Mouse (Mus musculus) liver, embryonic 11.5 days (tissue): ENCODE measurements around the gene Ttll12. TPM values are rescaled to one million over a fixed set of nuclear protein-coding genes. Genes with fewer than 3 reads are reported as not detected.

ENCODE experiments used
- ATAC-seq: fragments of 200-750 bp; cut with Nextera tagmentation; replicated peaks from 2 replicates; pipeline ENCODE4 v1.8.0; 2017; ENCODE audit warnings: moderate number of reproducible peaks, mild to moderate bottlenecking, moderate TSS enrichment, moderate library complexity; ENCODE audit not compliant: low FRiP score
- DNase-seq: peaks from one replicate; pipeline ENCODE4 v3.0.0-alpha.2; 2017; ENCODE audit warnings: low spot score
- H3K27ac ChIP-seq: fragments of 300-500 bp; sonication (generic); 2 replicates; pipeline ENCODE4 v1.5.1; 2014; ENCODE audit warnings: mild to moderate bottlenecking, low read depth, low read length, control low read depth
- H3K27me3 ChIP-seq: fragments of 300-500 bp; sonication (generic); replicated peaks from 2 replicates; pipeline ENCODE4 v1.6.1; 2014; ENCODE audit warnings: low read length, mixed read lengths; ENCODE audit not compliant: control insufficient read depth, insufficient read depth
- H3K36me3 ChIP-seq: fragments of 300-500 bp; sonication (generic); 2 replicates; pipeline ENCODE4 v1.6.1; 2014; ENCODE audit warnings: mild to moderate bottlenecking, low read length, moderate library complexity, mixed read lengths; ENCODE audit not compliant: control insufficient read depth, insufficient read depth
- H3K4me1 ChIP-seq: fragments of 300-500 bp; sonication (generic); replicated peaks from 2 replicates; pipeline ENCODE4 v1.6.1; 2014; ENCODE audit warnings: low read length, mixed read lengths; ENCODE audit not compliant: control insufficient read depth, insufficient read depth
- H3K4me2 ChIP-seq: fragments of 300-500 bp; sonication (generic); 2 replicates; pipeline ENCODE4 v1.6.1; 2014; ENCODE audit warnings: mild to moderate bottlenecking, control low read depth, moderate library complexity
- H3K4me3 ChIP-seq: fragments of 300-500 bp; sonication (generic); 2 replicates; pipeline ENCODE4 v1.5.1; 2014; ENCODE audit warnings: low read depth, low read length, control low read depth
- H3K9ac ChIP-seq: fragments of 300-500 bp; sonication (generic); 2 replicates; pipeline ENCODE4 v1.6.1; 2014; ENCODE audit warnings: low read depth, low read length, control low read depth
- H3K9me3 ChIP-seq: fragments of 300-500 bp; sonication (generic); 2 replicates; pipeline ENCODE4 v1.6.1; 2016; ENCODE audit warnings: low read length, inconsistent platforms, mixed read lengths; ENCODE audit not compliant: control insufficient read depth
- WGBS: fragments of 180-500 bp; shearing (Covaris S2); extraction: QIAGEN DNeasy Blood & Tissue Kit; methylation state at CpG from one replicate; pipeline ENCODE4 v1.1.7; 2014; 5-methylcytosine and 5-hydroxymethylcytosine counted together
- polyA plus RNA-seq: library from polyadenylated mRNA; unstranded; fragments of >200 nt; fragmentation: Nextera tagmentation; extraction: Ambion mirVana; gene quantifications from 2 replicates; pipeline ENCODE4 v1.2.1, GENCODE M21; 2014

Ttll12 gene
- polyA plus RNA-seq, 1 experiment from 2014 or later, result 81.4 TPM

DNA sequence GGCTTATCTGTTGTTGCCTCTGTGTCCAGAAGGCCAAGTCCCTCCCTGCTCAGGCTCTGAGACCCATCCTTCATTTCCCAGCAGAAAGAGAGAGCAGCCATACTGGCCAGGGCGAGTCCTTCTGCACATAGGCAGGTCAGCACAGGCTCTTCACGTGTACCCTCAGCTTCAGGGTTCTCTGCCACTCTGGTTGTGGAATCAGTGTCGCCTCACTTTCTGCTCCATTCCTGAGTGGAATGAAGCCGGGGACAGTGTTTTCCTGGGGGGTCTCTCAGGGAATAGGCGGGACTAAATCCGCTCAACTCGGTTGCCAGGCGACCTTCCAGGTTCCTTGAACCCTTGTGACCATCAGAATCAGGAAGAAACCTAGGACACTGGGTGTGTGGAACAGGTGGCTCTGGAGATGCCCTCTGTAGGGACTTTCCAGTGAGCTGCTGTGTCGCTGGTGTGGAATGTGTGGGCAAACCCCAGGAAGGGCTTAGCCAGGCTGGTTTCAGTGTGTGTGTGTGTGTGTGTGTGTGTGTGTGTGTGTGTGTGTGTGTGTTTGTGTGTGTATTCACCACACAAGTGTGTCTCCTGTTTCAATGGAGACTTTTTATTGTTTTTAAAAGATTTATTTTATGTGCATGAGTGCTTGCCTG lies 53.2 kb downstream of the Ttll12 start:
- Histone ChIP-seq H3K4me2 (no peak overlapping the region), H3K4me1 (no peaks in the 10 kb centered on the region), H3K9me3 (no peaks in the 10 kb centered on the region), H3K9ac (no peak overlapping the region), H3K27ac (no peak overlapping the region), H3K36me3 (peaks cover 7% of the 10 kb centered on the region; the same call in 1 of the 2 replicates), H3K4me3 (no peak overlapping the region), H3K27me3 (no peaks in the 10 kb centered on the region)
- ATAC-seq (no peak), DNase-seq (no peak)
- 75% methylated on average over 9 of the region's 9 CpGs for WGBS

DNA sequence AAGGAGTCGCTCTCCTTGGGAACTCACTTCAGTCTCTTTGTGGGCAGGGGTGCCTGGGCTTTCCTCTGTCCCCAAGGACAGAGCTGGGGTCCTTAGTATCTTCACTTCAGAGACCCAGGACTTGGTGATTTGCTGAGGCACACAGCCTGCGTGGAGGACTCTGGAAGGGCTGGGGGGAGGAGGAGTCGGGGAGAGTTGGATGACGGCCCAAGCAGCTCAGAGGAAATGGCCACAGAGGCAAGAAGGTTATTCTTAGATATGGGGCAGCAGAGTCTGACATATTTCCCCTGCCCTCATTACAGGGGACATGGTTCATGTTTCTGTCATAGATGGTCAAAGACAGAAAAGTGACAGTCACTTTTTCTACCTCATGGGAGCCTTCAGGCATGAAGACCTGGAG lies 55.1 kb downstream of the Ttll12 start:
- H3K4me2 ChIP-seq, result no peak overlapping the region
- no peaks in the 10 kb centered on the region for H3K4me1 ChIP-seq
- no peak for DNase-seq
- ATAC-seq, result no peak
- H3K27ac ChIP-seq, result no peak overlapping the region
- no peaks in the 10 kb centered on the region for H3K9me3 ChIP-seq
- no peak overlapping the region for H3K9ac ChIP-seq
- no peaks in the 10 kb centered on the region for H3K27me3 ChIP-seq
- 41% methylated on average over 4 of the region's 4 CpGs for WGBS
- no peak overlapping the region for H3K4me3 ChIP-seq
- H3K36me3 ChIP-seq, result no peaks in the 10 kb centered on the region

DNA sequence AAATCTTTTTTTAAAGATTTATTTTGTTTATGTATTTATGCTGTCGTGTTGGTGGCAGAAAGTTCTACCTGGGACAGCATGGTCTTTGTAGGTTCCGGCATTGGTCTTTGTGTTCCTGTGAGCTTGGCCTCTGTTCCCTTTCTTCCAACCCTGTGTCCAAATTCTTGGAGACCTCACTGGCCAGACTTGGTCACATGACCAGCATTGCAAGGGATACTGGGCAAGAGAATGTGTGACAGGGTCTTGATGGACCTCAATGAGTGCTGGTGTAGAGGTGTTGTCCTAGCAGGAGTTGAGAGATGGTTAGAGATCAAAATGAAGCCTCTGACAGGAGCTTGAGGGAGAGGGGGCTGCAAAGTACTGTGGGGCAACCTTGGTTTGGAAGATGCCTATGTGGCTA lies 56.1 kb downstream of the Ttll12 start:
- H3K4me2 ChIP-seq, result no peak overlapping the region
- H3K4me3 ChIP-seq, result no peak overlapping the region
- ATAC-seq (no peak), DNase-seq (no peak)
- H3K9ac ChIP-seq, result no peak overlapping the region
- H3K27ac ChIP-seq, result no peak overlapping the region
- H3K36me3 ChIP-seq, result no peaks in the 10 kb centered on the region
- H3K9me3 ChIP-seq, result no peaks in the 10 kb centered on the region
- no peaks in the 10 kb centered on the region for H3K27me3 ChIP-seq
- 87% methylated on average over 2 of the region's 2 CpGs for whole genome bisulfite sequencing
- H3K4me1 ChIP-seq, result no peaks in the 10 kb centered on the region

DNA sequence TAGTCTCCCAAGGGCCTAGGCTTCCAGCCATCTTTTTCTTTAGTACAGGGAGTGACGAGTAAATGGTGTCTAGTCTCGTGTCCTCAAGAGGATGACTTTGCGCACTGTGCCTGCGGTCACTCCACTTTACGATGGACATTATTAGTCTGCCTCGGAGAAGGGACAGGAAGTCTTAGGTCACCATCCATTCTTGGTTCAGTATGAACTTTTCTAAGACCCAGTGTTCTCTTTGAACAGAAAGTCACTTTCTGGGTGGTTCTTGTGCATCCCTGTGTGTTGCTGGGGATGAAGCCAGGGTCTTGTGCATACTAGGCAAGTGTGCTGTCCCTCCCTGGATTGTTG lies 59.1 kb downstream of the Ttll12 start:
- WGBS, result 82% methylated on average over 6 of the region's 6 CpGs
- no peaks in the 10 kb centered on the region; the same call in 1 of the 2 replicates for H3K4me1 ChIP-seq

DNA sequence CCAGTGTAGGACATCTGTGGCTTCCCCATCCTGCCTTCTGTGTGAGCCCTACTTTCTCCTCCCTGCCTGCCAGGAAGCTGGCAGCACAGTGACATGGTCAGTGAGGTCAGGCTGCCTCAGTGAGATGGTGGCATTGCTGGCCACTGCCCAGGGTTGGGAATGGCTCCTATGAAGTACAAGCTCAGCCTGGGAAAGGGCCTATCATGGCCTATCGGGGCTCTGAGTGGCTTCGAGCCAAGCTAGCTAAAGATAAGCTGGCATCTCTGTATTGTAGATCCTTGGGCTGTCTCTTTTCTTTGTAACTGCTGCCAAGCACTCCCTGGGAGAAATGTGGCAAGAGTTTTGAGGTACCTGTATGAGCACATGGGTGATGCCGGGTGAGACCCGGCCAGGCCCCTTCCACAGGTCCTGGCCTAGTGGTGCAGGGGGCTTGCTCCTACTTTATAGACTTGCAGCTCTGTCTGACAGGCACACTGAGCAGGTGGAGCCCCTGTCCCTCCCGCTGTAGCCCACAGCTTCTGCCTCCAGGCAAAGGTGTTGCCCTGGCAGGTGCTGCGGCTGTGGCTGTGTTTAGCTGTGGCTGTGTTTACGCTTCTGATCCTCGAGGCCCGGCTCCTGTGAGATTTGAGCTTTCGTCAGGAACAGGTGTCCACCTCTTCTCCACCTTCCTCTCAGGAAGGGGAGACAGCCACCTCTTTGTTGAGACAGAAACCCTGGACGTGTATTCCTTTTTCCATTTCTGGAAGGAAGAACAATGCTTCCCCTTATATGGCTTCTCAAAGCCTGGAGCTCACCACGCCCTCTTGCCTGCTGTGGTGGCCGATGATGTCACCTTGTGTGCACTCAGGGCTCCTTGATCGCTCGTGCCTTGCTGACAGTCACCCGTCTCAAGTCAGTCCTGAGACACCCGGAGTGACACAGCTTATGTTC lies 59.7 kb downstream of the Ttll12 start:
- Histone ChIP-seq H3K27me3 (peaks cover 4% of the 10 kb centered on the region; the same call in 1 of the 2 replicates), H3K9me3 (no peaks in the 10 kb centered on the region), H3K9ac (no peak overlapping the region), H3K4me1 (no peaks in the 10 kb centered on the region; the same call in 1 of the 2 replicates), H3K4me2 (no peak overlapping the region), H3K27ac (no peak overlapping the region), H3K36me3 (no peaks in the 10 kb centered on the region), H3K4me3 (no peak overlapping the region)
- ATAC-seq (no peak), DNase-seq (no peak)
- 78% methylated on average over 17 of the region's 17 CpGs for whole genome bisulfite sequencing

More for the DNA sequence above, 59.1 kb downstream of the Ttll12 start:
- H3K27ac ChIP-seq, result no peak overlapping the region
- no peak overlapping the region for H3K4me3 ChIP-seq
- no peaks in the 10 kb centered on the region for H3K27me3 ChIP-seq
- no peaks in the 10 kb centered on the region for H3K9me3 ChIP-seq
- ATAC-seq (no peak), DNase-seq (no peak)
- no peak overlapping the region for H3K9ac ChIP-seq
- H3K36me3 ChIP-seq, result no peaks in the 10 kb centered on the region
- H3K4me2 ChIP-seq, result no peak overlapping the region

DNA sequence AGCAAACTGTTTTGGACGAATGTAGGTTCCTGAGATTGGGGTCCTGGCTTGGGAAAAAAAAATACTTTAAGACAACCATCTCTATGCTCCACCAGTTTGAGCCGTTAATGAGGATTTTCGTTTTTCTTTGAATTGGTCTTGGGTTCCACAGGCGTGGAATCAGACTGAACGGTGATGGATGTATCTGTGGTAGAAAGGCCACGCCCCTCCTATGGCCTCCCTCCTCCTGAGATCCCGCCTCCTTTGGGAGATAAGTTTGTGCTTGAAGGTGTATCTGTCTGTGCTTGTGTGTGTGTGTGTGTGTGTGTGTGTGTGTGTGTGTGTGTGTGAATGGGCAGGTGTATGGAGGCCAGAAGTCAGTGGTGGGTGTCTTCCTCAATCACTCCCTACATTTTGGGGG lies 62.4 kb downstream of the Ttll12 start:
- H3K27ac ChIP-seq, result no peak overlapping the region
- no peak overlapping the region for H3K4me3 ChIP-seq
- no peaks in the 10 kb centered on the region; the same call in 1 of the 2 replicates for H3K4me1 ChIP-seq
- H3K9ac ChIP-seq, result no peak overlapping the region
- H3K27me3 ChIP-seq, result peaks cover 24% of the 10 kb centered on the region
- DNase-seq (no peak), ATAC-seq (no peak)
- no peaks in the 10 kb centered on the region for H3K9me3 ChIP-seq
- H3K36me3 ChIP-seq, result no peaks in the 10 kb centered on the region
- 64% methylated on average over 7 of the region's 7 CpGs for WGBS
- H3K4me2 ChIP-seq, result no peak overlapping the region

DNA sequence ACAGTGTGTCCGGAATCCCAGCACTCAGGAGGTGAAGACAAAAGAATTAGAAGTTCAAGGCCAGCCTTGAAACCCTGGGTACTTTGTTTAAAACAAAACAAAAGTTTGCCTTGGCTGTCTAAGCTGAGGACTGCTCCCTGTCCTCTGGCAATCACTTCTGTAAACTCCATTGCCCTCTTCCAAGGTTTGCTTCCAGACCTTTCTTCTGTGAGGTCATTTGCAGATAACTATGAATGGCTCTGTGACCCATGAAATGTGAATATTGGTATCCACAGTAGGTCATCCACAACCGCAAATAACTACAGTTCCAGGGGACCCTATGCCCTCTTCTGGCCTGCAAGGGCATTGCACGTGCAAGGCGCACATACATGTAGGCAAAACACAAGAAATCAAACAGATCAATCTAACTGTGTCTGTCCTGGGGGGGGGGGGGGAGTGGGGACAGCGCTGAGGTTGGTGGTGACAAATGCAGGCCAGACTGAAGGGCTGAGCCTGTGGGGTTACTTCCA lies 62.9 kb downstream of the Ttll12 start:
- H3K27ac ChIP-seq, result no peak overlapping the region
- peaks cover 4% of the 10 kb centered on the region; the same call in 1 of the 2 replicates for H3K4me1 ChIP-seq
- no peak overlapping the region for H3K4me3 ChIP-seq
- H3K27me3 ChIP-seq, result peaks cover 30% of the 10 kb centered on the region
- H3K36me3 ChIP-seq, result no peaks in the 10 kb centered on the region
- DNase-seq (no peak), ATAC-seq (no peak)
- no peak overlapping the region for H3K4me2 ChIP-seq
- H3K9me3 ChIP-seq, result no peaks in the 10 kb centered on the region
- no peak overlapping the region for H3K9ac ChIP-seq
- 77% methylated on average over 5 of the region's 5 CpGs for WGBS

DNA sequence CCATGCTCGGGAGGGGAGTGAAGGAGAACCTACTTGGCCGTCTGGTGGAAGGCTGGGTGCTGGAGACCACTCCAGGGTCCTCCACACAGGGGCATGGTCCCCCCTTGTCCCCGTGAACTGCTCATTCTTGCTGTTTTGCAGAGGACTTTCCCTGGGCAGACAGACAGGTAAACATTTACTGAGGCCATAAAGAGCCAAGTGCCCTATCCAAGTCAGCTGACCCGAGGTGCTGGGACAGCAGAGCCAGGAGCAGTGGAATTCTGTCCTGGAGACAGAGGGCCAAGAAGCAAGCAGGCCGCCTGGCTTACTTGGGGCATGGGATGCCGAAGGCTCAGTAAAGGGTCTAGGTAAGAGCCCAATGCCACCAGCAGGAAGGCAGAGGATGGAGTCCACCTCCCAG lies 64.3 kb downstream of the Ttll12 start:
- Histone ChIP-seq H3K27me3 (peaks cover 42% of the 10 kb centered on the region), H3K9ac (no peak overlapping the region), H3K27ac (no peak overlapping the region; the same call in 1 of the 2 replicates), H3K4me1 (peaks cover 12% of the 10 kb centered on the region), H3K9me3 (no peaks in the 10 kb centered on the region), H3K4me3 (no peak overlapping the region), H3K36me3 (no peaks in the 10 kb centered on the region), H3K4me2 (no peak overlapping the region)
- DNase-seq, result no peak
- WGBS, result 62% methylated on average over 6 of the region's 6 CpGs
- no peak for ATAC-seq
